Mouse (Mus musculus) left cerebral cortex, adult 18-20 months (tissue): ENCODE measurements around the gene Dpp6. TPM values are rescaled to one million over a fixed set of nuclear protein-coding genes. Genes with fewer than 3 reads are reported as not detected.
A peak's percentile ranks its signal among the peaks of the same experiment; 100 is the strongest.
"Not testable (repeated sequence)": the region's sequence is repeated elsewhere in the genome, so short reads cannot be mapped to it uniquely, and the experiment has no call there.

Source experiments
- DNase-seq, 2 experiments: peaks; one replicate each; pipeline ENCODE4 v3.0.0; 2021 to 2022; ENCODE audit warnings: low spot score in 2 of 2, mixed read lengths in 1 of 2
- total RNA-seq, 2 experiments: library from RNA; stranded (reverse); gene quantifications; 2 replicates each; pipeline ENCODE4 v1.2.3; 2021

The Dpp6 gene
- total RNA-seq, 2 experiments from 2014 or later: 162 to 164 TPM

GRCm38 (mm10) chr5:27457686-27458085 lies 640.7 kb downstream of the Dpp6 start:
- DNase-seq: no peak

DNA sequence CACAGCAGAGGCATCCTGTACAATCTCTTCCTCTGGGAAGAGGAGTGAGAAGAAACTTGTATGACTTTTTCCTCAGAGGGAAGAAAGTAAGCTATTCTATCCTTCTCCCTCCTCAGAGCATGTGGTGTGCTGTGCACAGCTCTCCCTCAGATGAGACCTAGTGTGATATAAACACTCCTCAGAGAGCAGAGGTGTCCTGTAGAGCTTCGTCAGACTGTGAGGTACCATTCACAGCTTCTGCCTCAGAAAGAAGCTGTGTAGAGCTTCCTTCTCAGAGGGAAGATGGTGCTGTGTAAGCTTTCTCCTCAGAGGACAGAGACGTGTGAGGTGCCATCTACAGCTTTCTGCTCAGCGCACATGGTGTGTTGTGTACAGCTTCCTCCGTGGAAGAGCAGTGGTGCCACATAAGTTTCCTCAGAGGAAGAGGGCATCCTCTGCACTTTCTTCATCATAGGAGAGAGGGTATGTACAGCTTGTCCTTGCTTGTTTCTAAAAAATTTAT lies 658.0 kb downstream of the Dpp6 start:
- DNase-seq: no peak

- no peak for DNase-seq
Measured at GRCm38 (mm10) chr5:27481706-27482105, 664.7 kb downstream of the Dpp6 start.

- DNase-seq: no peak
Measured at GRCm38 (mm10) chr5:27486138-27486537, 669.1 kb downstream of the Dpp6 start.

- no peak for DNase-seq
Measured at GRCm38 (mm10) chr5:27490942-27491341, 673.9 kb downstream of the Dpp6 start.

DNA sequence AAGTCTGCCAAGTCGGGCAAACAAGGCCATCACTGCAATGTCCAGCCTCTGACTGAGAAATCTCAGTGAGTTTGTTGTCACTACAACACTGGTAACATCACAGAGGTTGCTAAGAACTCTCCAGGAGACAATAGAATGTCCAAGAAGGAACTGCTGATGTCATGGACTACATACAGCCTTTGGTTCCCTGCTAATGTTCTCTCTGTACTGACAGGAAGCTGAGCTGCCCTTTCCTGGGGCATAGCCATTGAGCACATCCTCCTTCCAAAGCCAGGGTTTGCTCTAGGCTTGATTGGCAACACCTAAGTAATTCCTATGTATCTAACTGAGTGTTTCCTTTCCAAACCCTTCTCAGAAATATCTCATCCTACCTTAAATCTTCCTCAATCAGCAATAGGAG lies 684.3 kb downstream of the Dpp6 start, which contains the start of gene Speer4b:
Speer4b (minus strand) TSS at position 101 of the 400 bp plus-strand sequence.
- DNase-seq: not testable (repeated sequence)

GRCm38 (mm10) chr5:27518716-27519115 lies 701.7 kb downstream of the Dpp6 start:
- DNase-seq: no peak

- DNase-seq: no peak
Measured at GRCm38 (mm10) chr5:27526906-27527305, 709.9 kb downstream of the Dpp6 start.

- peak; percentile 20 to 28 for DNase-seq
Measured at GRCm38 (mm10) chr5:27544816-27545270, 727.8 kb downstream of the Dpp6 start.

DNA sequence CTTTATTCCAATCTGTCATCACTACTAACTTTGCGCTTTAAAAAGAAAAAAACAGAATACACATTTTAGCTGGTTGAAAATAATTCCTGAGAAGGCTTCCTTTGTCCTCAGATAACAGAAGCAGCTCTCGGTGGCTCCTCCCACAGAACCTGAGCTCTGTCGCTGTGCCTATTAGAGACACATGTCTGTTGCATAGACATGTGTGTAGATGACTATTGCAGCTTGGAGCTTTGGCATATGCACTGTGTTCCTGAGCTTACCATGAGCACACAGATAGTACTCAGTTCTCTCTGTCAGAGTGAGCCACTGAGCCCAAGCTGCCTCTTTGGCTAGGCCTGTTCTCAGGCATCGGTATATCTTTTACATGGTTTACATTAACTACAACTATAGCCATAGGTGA lies 732.3 kb downstream of the Dpp6 start:
- DNase-seq: no peak

DNA sequence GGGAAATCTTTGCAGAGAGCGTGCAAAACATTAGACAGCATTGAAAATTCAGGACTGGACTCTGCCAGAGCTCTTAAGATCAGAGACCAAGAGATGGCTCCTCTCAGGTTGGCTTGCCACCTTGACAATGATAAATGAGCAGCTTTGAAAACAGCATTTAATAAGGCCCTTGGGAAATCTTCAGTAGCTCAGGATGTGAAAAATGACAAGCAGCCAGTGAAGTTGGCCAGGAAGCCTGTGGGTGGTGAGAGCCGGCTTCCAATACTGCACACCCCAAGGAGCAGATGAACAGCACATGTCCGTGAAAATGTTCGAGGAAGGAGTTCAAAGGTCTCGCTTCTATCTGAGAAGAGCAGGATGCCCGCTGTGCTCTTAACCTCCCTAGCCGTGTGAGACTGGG lies 748.7 kb downstream of the Dpp6 start:
- peak in 1 of 2 experiments; percentile 25 for DNase-seq

- peak; percentile 12 to 30 for DNase-seq
Measured at GRCm38 (mm10) chr5:27587970-27588758, 771.2 kb downstream of the Dpp6 start.

- DNase-seq: no peak
Measured at GRCm38 (mm10) chr5:27604132-27604531, 787.1 kb downstream of the Dpp6 start.

DNA sequence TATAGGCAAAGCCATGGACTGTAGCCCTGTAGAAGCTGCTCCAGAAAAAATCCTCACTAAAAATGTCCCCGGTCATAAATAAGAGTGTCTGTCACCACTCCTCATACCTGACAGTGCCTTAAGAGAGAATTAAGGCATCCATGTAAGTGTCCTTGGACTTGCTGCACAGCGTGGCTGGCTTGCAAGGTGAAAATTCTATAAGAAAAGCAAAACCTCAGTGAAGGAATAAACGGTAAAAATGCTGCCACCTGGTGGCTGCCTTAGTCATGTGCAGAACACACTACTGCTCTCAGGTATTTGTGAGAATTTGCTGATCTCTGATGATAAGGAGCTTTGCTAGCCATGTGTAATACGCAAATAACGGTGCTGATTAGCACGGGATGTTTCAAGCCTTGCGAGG lies 798.8 kb downstream of the Dpp6 start:
- DNase-seq: peak; percentile 77 to 79

DNA sequence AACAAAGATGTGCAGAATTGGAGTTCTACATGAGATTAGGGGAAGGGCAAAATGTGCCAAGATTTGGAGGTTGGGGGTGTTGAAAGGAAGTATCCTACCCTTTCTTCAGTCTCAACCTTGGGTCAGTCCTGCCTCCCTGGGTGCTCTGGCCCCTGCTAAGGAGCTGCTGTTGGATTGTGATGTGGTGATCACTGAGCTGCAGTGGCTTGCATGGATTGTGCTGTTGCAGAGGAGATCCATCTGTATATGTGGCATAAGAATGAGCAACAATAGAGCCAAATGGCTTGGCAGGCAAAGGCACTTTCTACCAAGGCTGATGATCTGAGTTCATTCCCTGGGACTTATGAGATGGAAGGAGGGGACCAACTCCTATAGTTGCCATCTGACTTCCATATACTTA lies 804.8 kb downstream of the Dpp6 start:
- DNase-seq: no peak

GRCm38 (mm10) chr5:27623876-27624275 lies 806.9 kb downstream of the Dpp6 start:
- DNase-seq: no peak

- no peak for DNase-seq
Measured at GRCm38 (mm10) chr5:27632151-27632550, 815.1 kb downstream of the Dpp6 start.

- DNase-seq: no peak
Measured at GRCm38 (mm10) chr5:27635941-27636340, 818.9 kb downstream of the Dpp6 start.

- DNase-seq: peak; percentile 13 to 34
Measured at GRCm38 (mm10) chr5:27641876-27642275, 824.9 kb downstream of the Dpp6 start.

GRCm38 (mm10) chr5:27651879-27652814 lies 835.1 kb downstream of the Dpp6 start:
- DNase-seq: peak; percentile 23 to 56

DNA sequence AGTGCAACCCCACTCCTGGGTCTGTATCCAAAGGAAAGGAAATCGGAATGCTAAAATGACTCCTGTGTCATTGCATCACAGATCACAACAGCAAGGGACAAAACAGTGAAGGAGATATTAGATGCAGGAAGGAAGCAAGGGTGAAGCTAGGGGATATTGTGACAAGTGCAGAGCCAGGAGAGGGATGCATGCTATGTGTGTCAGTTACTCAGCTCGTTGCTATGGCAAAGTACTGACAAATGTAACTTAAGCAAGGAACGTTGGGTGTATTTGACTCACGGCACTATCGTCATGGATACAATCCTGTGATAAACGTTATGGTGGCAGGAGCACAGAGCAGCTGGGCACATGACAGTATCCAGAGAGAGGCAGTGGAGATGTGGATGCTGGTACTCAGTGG lies 839.1 kb downstream of the Dpp6 start:
- no peak for DNase-seq

GRCm38 (mm10) chr5:27657672-27658071 lies 840.7 kb downstream of the Dpp6 start:
- DNase-seq: no peak
